Mouse (Mus musculus): Measurements from ENCODE around the gene Scn1b.

DNA sequence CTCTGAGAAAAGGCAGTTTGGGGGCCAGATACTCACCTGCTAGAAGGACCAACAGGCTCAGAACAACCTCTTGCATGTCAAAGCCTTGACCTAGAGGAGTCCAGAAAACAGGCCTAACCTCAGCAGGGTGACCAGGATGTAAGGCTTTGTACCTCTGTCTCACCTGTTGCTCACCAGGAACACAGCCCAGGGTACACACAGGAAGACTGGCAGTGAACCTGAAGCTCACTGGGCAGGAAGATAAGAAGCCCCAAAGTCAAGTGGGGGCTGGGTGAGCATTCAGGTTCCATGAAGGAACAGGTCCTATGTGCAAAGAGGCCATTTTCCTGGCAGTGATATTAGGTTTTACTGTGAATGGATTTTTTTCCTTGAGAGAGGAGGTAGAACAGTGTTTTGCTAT, 53.3 kb downstream of the Scn1b start:
- no peak for TF ChIP-seq CTCF (IDR thresholded peaks at IDR 0.05; ENCODE audit: extremely low read depth, insufficient read depth, insufficient read length, insufficient replicate concordance)
- no peak for TF ChIP-seq POLR2A (IDR thresholded peaks at IDR 0.05; ENCODE audit: low read depth, low read length)
